ENCODE assay signal across 7 mouse cellular contexts in the genomic region with DNA sequence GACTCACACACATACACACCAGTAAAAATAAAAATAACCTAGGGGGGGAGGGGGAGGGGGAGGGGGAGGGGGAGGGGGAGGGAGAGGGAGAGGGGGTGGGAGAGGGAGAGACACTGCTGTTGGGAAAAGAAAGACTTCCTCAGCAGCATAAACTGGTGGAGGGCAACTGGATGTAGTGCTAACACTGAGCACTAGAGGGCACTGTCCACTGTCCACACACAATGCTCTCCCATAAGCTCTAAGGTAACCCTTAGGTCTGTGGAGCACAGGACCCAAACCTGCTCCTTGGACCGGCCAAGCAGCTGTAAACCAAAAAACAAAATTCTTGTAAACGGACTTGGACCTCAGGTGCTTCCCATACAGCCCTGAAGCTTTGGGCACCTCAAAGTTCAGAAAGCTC. TPM values are rescaled to one million over a fixed set of nuclear protein-coding genes. Genes with fewer than 3 reads are reported as not detected.
A peak's percentile ranks its signal among the peaks of the same experiment; 100 is the strongest.
DNase-seq lines count a peak whose midpoint lies in the region; ATAC-seq and TF ChIP-seq lines count a peak whose summit lies in the region.

No protein-coding gene starts in this region.

- 7% methylated on average over 2 of the region's 2 CpGs for WGBS in large intestine, adult 2 months

- ATAC-seq in erythroblast, adult 5-6 weeks (replicated peaks; ENCODE audit: low FRiP score, poor library complexity, severe bottlenecking), result peak; percentile 82

- peak; percentile 66 for TF ChIP-seq CTCF in left cerebral cortex, adult 2 months (IDR thresholded peaks at IDR 0.05)

- H3K27ac ChIP-seq in left cerebral cortex, adult 2 months, result no peak overlapping the region

- intact Hi-C loops in left cerebral cortex, adult 2 months (cut with DNase I), result loop anchor here (2.0 to 5.0 kb wide), 2 partner anchors 65 to 88 kb away; a partner anchor contains a TSS

- peak; percentile 22 to 59 for DNase-seq in left cerebral cortex, adult 2 months (ENCODE audit: extremely low spot score in 1 of 2, low spot score in 2 of 2)
- no peak for DNase-seq in left cerebral cortex, adult 11 months (ENCODE audit: low spot score)
- peak; percentile 89 for DNase-seq in ES-CJ7 (ENCODE audit: low read depth, low spot score)
- DNase-seq in adrenal gland, postnatal 36 days, result peak; percentile 54 to 68
- DNase-seq in large intestine, adult 2 months (ENCODE audit: low read depth, low spot score), result peak; percentile 18
- DNase-seq in natural killer cell, adult 2 months (ENCODE audit: low spot score in 2 of 2), result peak; percentile 34 to 67

- no peak overlapping the region for H3K4me3 ChIP-seq in left cerebral cortex, adult 2 months

RNA-seq across cellular contexts. Expression of a gene that starts 1.0 kb away (rescaled TPM):
- not detected for total RNA-seq in left cerebral cortex, adult 2 months (2021)
- total RNA-seq in adrenal gland, postnatal 36 days (2021), result not detected
- total RNA-seq in erythroblast, adult 5-6 weeks (2015; ENCODE audit: low replicate concordance), result not detected in 2 replicates
- not detected in 2 replicates for total RNA-seq in erythroblast, adult 5-6 weeks (2017; ENCODE audit: low replicate concordance)
- 0.27 and 0.82 TPM in 2 replicates for polyA plus RNA-seq in large intestine, adult 2 months (2012; rRNA removed)

RNA-seq across cellular contexts. Expression of a gene that starts 11.9 kb away (rescaled TPM):
- not detected for total RNA-seq in left cerebral cortex, adult 2 months (2021)
- 1 to 10 TPM in 1 of 2 experiments, under 1 TPM in 1; 0.33 to 1.2 TPM for total RNA-seq in adrenal gland, postnatal 36 days (2021)
- total RNA-seq in erythroblast, adult 5-6 weeks (2015; ENCODE audit: low replicate concordance), result 10.7 and 16.1 TPM in 2 replicates
- total RNA-seq in erythroblast, adult 5-6 weeks (2017; ENCODE audit: low replicate concordance), result 3.2 and 7.2 TPM in 2 replicates
- polyA plus RNA-seq in large intestine, adult 2 months (2012; rRNA removed), result 39.6 and 60.0 TPM in 2 replicates

RNA-seq across cellular contexts. Expression of a gene that starts 26.2 kb away (rescaled TPM):
- not detected for total RNA-seq in left cerebral cortex, adult 2 months (2021)
- under 1 TPM; 0.23 to 0.36 TPM for total RNA-seq in adrenal gland, postnatal 36 days (2021)
- 0.42 TPM in 1 of 2 replicates, not detected in the other for total RNA-seq in erythroblast, adult 5-6 weeks (2015; ENCODE audit: low replicate concordance)
- total RNA-seq in erythroblast, adult 5-6 weeks (2017; ENCODE audit: low replicate concordance), result 0.56 TPM in 1 of 2 replicates, not detected in the other
- 0.11 and 0.12 TPM in 2 replicates for polyA plus RNA-seq in large intestine, adult 2 months (2012; rRNA removed)

RNA-seq across cellular contexts. Expression of a gene that starts 29.9 kb away (rescaled TPM):
- total RNA-seq in left cerebral cortex, adult 2 months (2021), result 10 to 100 TPM; 16.5 to 18.8 TPM
- 10 to 100 TPM; 68.1 to 86.5 TPM for total RNA-seq in adrenal gland, postnatal 36 days (2021)
- total RNA-seq in erythroblast, adult 5-6 weeks (2015; ENCODE audit: low replicate concordance), result 15.9 and 17.1 TPM in 2 replicates
- 41.4 and 51.1 TPM in 2 replicates for total RNA-seq in erythroblast, adult 5-6 weeks (2017; ENCODE audit: low replicate concordance)
- 136 and 162 TPM in 2 replicates for polyA plus RNA-seq in large intestine, adult 2 months (2012; rRNA removed)

RNA-seq across cellular contexts. Expression of a gene that starts 46.7 kb away (rescaled TPM):
- 100 to 1,000 TPM; 187 to 209 TPM for total RNA-seq in left cerebral cortex, adult 2 months (2021)
- 100 to 1,000 TPM; 154 to 172 TPM for total RNA-seq in adrenal gland, postnatal 36 days (2021)
- total RNA-seq in erythroblast, adult 5-6 weeks (2015; ENCODE audit: low replicate concordance), result 11.7 and 23.8 TPM in 2 replicates
- 30.6 and 49.8 TPM in 2 replicates for total RNA-seq in erythroblast, adult 5-6 weeks (2017; ENCODE audit: low replicate concordance)
- polyA plus RNA-seq in large intestine, adult 2 months (2012; rRNA removed), result 55.5 and 62.4 TPM in 2 replicates
